Mouse (Mus musculus) embryonic facial prominence, embryonic 12.5 days (tissue): ENCODE measurements around the gene Bcar3. TPM values are rescaled to one million over a fixed set of nuclear protein-coding genes. Genes with fewer than 3 reads are reported as not detected.

Experiments used
- ATAC-seq: fragments of 200-750 bp; cut with Nextera tagmentation; 2 replicates; pipeline ENCODE4 v1.8.0; 2017; ENCODE audit not compliant: insufficient number of reproducible peaks, insufficient read depth, low FRiP score, low TSS enrichment
- H3K27ac ChIP-seq: fragments of 300-500 bp; sonication (generic); 2 replicates; pipeline ENCODE4 v1.5.1; 2016; ENCODE audit warnings: mild to moderate bottlenecking
- H3K27me3 ChIP-seq: fragments of 300-500 bp; sonication (generic); 2 replicates; pipeline ENCODE4 v1.6.1; 2016; ENCODE audit warnings: mild to moderate bottlenecking, moderate library complexity
- H3K36me3 ChIP-seq: fragments of 300-500 bp; sonication (generic); 2 replicates; pipeline ENCODE4 v1.6.1; 2016; ENCODE audit warnings: mild to moderate bottlenecking
- H3K4me1 ChIP-seq: fragments of 300-500 bp; sonication (generic); 2 replicates; pipeline ENCODE4 v1.6.1; 2016
- H3K4me2 ChIP-seq: fragments of 300-500 bp; sonication (generic); replicated peaks from 2 replicates; pipeline ENCODE4 v1.6.1; 2016; ENCODE audit warnings: mild to moderate bottlenecking, moderate library complexity
- H3K4me3 ChIP-seq: fragments of 300-500 bp; sonication (generic); 2 replicates; pipeline ENCODE4 v1.5.1; 2016; ENCODE audit warnings: mild to moderate bottlenecking
- H3K9ac ChIP-seq: fragments of 300-500 bp; sonication (generic); 2 replicates; pipeline ENCODE4 v1.6.1; 2016; ENCODE audit warnings: mild to moderate bottlenecking, moderate library complexity
- H3K9me3 ChIP-seq: fragments of 300-500 bp; sonication (generic); 2 replicates; pipeline ENCODE4 v1.6.1; 2016; ENCODE audit warnings: mild to moderate bottlenecking, moderate library complexity
- WGBS: fragments of 180-500 bp; shearing (Covaris S2); methylation state at CpG from one replicate; pipeline ENCODE4 v1.1.7; 2016; 5-methylcytosine and 5-hydroxymethylcytosine counted together
- polyA plus RNA-seq: library from polyadenylated mRNA; unstranded; fragments of >200 nt; fragmentation: Nextera tagmentation; extraction: Ambion mirVana; gene quantifications from 2 replicates; pipeline ENCODE4 v1.2.1, GENCODE M21; 2016

Bcar3 gene
- polyA plus RNA-seq, 1 experiment from 2014 or later, result 11.2 TPM

GRCm38 (mm10) chr3:122466100-122466730 lies 172.3 kb downstream of the Bcar3 start:
- Histone ChIP-seq H3K4me1 (peaks cover 13% of the 10 kb centered on the region), H3K36me3 (no peaks in the 10 kb centered on the region), H3K27me3 (peaks cover 3% of the 10 kb centered on the region; the same call in 1 of the 2 replicates), H3K9ac (no peak overlapping the region), H3K4me3 (no peak overlapping the region), H3K9me3 (no peaks in the 10 kb centered on the region), H3K27ac (no peak overlapping the region), H3K4me2 (no peak overlapping the region)
- no peak for ATAC-seq
- 47% methylated on average over 9 of the region's 9 CpGs for WGBS

GRCm38 (mm10) chr3:122467977-122468376 lies 174.0 kb downstream of the Bcar3 start:
- WGBS, result 57% methylated on average over 2 of the region's 2 CpGs
- ATAC-seq, result no peak
- H3K27ac ChIP-seq, result no peak overlapping the region
- H3K9ac ChIP-seq, result no peak overlapping the region
- H3K27me3 ChIP-seq, result peaks cover 3% of the 10 kb centered on the region; the same call in 1 of the 2 replicates
- H3K4me1 ChIP-seq, result peaks cover 7% of the 10 kb centered on the region; the same call in 1 of the 2 replicates
- H3K36me3 ChIP-seq, result no peaks in the 10 kb centered on the region
- H3K4me2 ChIP-seq, result no peak overlapping the region
- H3K9me3 ChIP-seq, result no peaks in the 10 kb centered on the region
- H3K4me3 ChIP-seq, result no peak overlapping the region

GRCm38 (mm10) chr3:122470326-122471016 lies 176.5 kb downstream of the Bcar3 start:
- no peak for ATAC-seq
- H3K27me3 ChIP-seq, result peaks cover 3% of the 10 kb centered on the region; the same call in 1 of the 2 replicates
- H3K9ac ChIP-seq, result no peak overlapping the region
- H3K4me1 ChIP-seq, result peaks cover 24% of the 10 kb centered on the region
- no peak overlapping the region for H3K27ac ChIP-seq
- H3K36me3 ChIP-seq, result no peaks in the 10 kb centered on the region
- 78% methylated on average over 14 of the region's 14 CpGs for WGBS
- H3K9me3 ChIP-seq, result no peaks in the 10 kb centered on the region
- H3K4me2 ChIP-seq, result no peak overlapping the region
- no peak overlapping the region for H3K4me3 ChIP-seq

- Histone ChIP-seq H3K4me1 (peaks cover 31% of the 10 kb centered on the region), H3K36me3 (no peaks in the 10 kb centered on the region), H3K4me2 (no peak overlapping the region), H3K9me3 (no peaks in the 10 kb centered on the region), H3K27ac (no peak overlapping the region; the same call in 1 of the 2 replicates), H3K4me3 (no peak overlapping the region), H3K27me3 (peaks cover 3% of the 10 kb centered on the region; the same call in 1 of the 2 replicates), H3K9ac (no peak overlapping the region)
- no peak for ATAC-seq
- WGBS, result 35% methylated on average over 12 of the region's 12 CpGs
Observed at GRCm38 (mm10) chr3:122471017-122471721, 177.2 kb downstream of the Bcar3 start.

- no peak for ATAC-seq
- H3K27me3 ChIP-seq, result peaks cover 3% of the 10 kb centered on the region; the same call in 1 of the 2 replicates
- peaks cover 41% of the 10 kb centered on the region for H3K4me1 ChIP-seq
- no peak overlapping the region for H3K4me2 ChIP-seq
- 79% methylated on average over 11 of the region's 11 CpGs for WGBS
- H3K27ac ChIP-seq, result no peak overlapping the region
- no peak overlapping the region for H3K9ac ChIP-seq
- no peaks in the 10 kb centered on the region for H3K36me3 ChIP-seq
- H3K9me3 ChIP-seq, result no peaks in the 10 kb centered on the region
- H3K4me3 ChIP-seq, result no peak overlapping the region
Observed at GRCm38 (mm10) chr3:122472412-122472811, 178.5 kb downstream of the Bcar3 start.

- WGBS, result 78% methylated on average over 11 of the region's 11 CpGs
- ATAC-seq, result no peak
- Histone ChIP-seq H3K4me1 (peaks cover 46% of the 10 kb centered on the region), H3K27me3 (no peaks in the 10 kb centered on the region), H3K9ac (no peak overlapping the region), H3K4me2 (no peak overlapping the region), H3K9me3 (no peaks in the 10 kb centered on the region), H3K36me3 (no peaks in the 10 kb centered on the region), H3K4me3 (no peak overlapping the region), H3K27ac (0 out of 2 replicates have a peak overlapping the region, but pooled peaks have one; percentile 24)
Observed at GRCm38 (mm10) chr3:122473523-122474034, 179.6 kb downstream of the Bcar3 start.

GRCm38 (mm10) chr3:122474067-122474466 lies 180.1 kb downstream of the Bcar3 start:
- Histone ChIP-seq H3K9me3 (no peaks in the 10 kb centered on the region), H3K36me3 (no peaks in the 10 kb centered on the region), H3K27me3 (no peaks in the 10 kb centered on the region), H3K27ac (0 out of 2 replicates have a peak overlapping the region, but pooled peaks have one; percentile 24), H3K4me1 (peaks cover 46% of the 10 kb centered on the region), H3K9ac (no peak overlapping the region), H3K4me3 (no peak overlapping the region), H3K4me2 (0 out of 2 replicates have a peak overlapping the region, but pooled peaks have one; percentile 8)
- ATAC-seq, result no peak
- WGBS, result 30% methylated on average over 5 of the region's 5 CpGs

- Histone ChIP-seq H3K9me3 (no peaks in the 10 kb centered on the region), H3K36me3 (no peaks in the 10 kb centered on the region), H3K4me3 (no peak overlapping the region), H3K9ac (no peak overlapping the region), H3K4me1 (peaks cover 47% of the 10 kb centered on the region), H3K27me3 (no peaks in the 10 kb centered on the region), H3K4me2 (no peak overlapping the region), H3K27ac (no peak overlapping the region)
- 75% methylated on average over 4 of the region's 4 CpGs for WGBS
- no peak for ATAC-seq
Observed at GRCm38 (mm10) chr3:122474796-122475195, 180.9 kb downstream of the Bcar3 start.

- ATAC-seq, result peak; percentile 55; the same call in 1 of the 2 replicates
Observed at GRCm38 (mm10) chr3:122475735-122476134, 181.8 kb downstream of the Bcar3 start.

GRCm38 (mm10) chr3:122476656-122477055 lies 182.7 kb downstream of the Bcar3 start:
- ATAC-seq, result no peak
- H3K4me1 ChIP-seq, result peaks cover 51% of the 10 kb centered on the region

More at GRCm38 (mm10) chr3:122475735-122476134, 181.8 kb downstream of the Bcar3 start:
- no peaks in the 10 kb centered on the region for H3K9me3 ChIP-seq
- no peaks in the 10 kb centered on the region for H3K27me3 ChIP-seq
- 45% methylated on average over 1 of the region's 1 CpGs for WGBS
- no peak overlapping the region for H3K4me3 ChIP-seq
- H3K27ac ChIP-seq, result no peak overlapping the region
- no peaks in the 10 kb centered on the region for H3K36me3 ChIP-seq
- no peak overlapping the region for H3K9ac ChIP-seq
- no peak overlapping the region for H3K4me2 ChIP-seq
- peaks cover 56% of the 10 kb centered on the region for H3K4me1 ChIP-seq

GRCm38 (mm10) chr3:122477541-122477940 lies 183.6 kb downstream of the Bcar3 start:
- no peak for ATAC-seq
- Histone ChIP-seq H3K4me2 (no peak overlapping the region), H3K27ac (no peak overlapping the region), H3K9me3 (no peaks in the 10 kb centered on the region), H3K4me3 (no peak overlapping the region), H3K36me3 (no peaks in the 10 kb centered on the region), H3K27me3 (no peaks in the 10 kb centered on the region), H3K4me1 (peaks cover 60% of the 10 kb centered on the region), H3K9ac (no peak overlapping the region)
- WGBS, result 62% methylated on average over 8 of the region's 8 CpGs

More at GRCm38 (mm10) chr3:122476656-122477055, 182.7 kb downstream of the Bcar3 start:
- Histone ChIP-seq H3K4me2 (no peak overlapping the region), H3K36me3 (no peaks in the 10 kb centered on the region), H3K27ac (no peak overlapping the region), H3K4me3 (no peak overlapping the region), H3K9me3 (no peaks in the 10 kb centered on the region), H3K9ac (no peak overlapping the region), H3K27me3 (no peaks in the 10 kb centered on the region)
- 62% methylated on average over 3 of the region's 3 CpGs for WGBS
